Mouse (Mus musculus): ENCODE data around the gene Fahd2a. TPM values are rescaled to one million over a fixed set of nuclear protein-coding genes. Genes with fewer than 3 reads are reported as not detected.

The Fahd2a gene
- total RNA-seq (2021), result 10 to 100 TPM; 25.9 to 30.2 TPM
- long read RNA-seq, experiment 1, transcript Fahd2a-201 (8 exons, 1,211 nt), result major isoform, 50 of 52 reads
- long read RNA-seq, experiment 1, partial matches to known transcripts, result 0 of 52 reads
- long read RNA-seq, experiment 1, other reads (novel, unspliced or antisense), result 2 of 52 reads
- long read RNA-seq, experiment 2, transcript Fahd2a-201 (8 exons, 1,211 nt), result major isoform, 40 of 43 reads
- long read RNA-seq, experiment 2, partial matches to known transcripts, result 2 of 43 reads
- long read RNA-seq, experiment 2, other reads (novel, unspliced or antisense), result 1 of 43 reads

- DNase-seq, result peak; percentile 68 to 88
- intact Hi-C loops (cut with DNase I), result no loop called here
Measured at GRCm38 (mm10) chr2:127444055-127444789, at the start of gene Fahd2a. TSS of gene Fahd2a (minus strand) at chr2:127444565.

DNA sequence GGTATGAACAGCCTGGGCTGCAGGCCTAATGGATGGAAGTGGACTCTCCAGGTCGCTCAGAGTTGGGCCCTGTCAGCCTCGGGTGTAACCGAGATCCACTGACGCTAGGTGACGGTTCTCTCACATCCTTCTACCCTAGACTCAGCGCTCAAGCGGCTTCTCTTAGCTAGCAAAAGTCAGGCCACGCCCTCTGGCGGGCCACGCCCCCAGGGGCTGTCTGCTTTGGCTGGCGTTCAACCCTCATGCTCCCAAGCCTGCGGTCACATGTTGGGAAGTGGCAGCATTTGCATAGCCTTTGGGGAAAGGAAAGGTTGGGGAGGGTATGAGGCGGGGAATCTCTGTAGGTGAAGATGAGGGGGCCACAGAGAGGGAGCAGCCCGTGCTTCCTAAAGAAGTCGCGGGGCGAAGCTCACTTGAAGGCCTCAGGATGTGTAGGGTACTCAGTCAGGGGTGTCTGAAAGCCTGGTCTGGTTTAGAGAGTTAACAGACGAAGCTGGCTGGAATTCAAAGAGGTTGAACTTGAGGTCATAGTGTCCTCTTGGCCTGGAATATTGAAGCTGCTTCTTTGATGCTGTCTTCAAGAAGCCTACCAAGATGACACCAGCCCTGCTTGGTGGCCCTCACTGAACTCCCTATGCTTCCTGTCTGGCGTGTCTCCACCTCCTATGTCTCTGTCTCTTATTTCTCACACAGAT lies 40.3 kb upstream of the Fahd2a start:
- intact Hi-C loops (cut with DNase I), result no loop called here
- DNase-seq, result peak; percentile 70 to 78

- DNase-seq, result peak; percentile 18 to 46
- intact Hi-C loops (cut with DNase I), result no loop called here
Measured at GRCm38 (mm10) chr2:127483001-127483400, 38.6 kb upstream of the Fahd2a start.

- intact Hi-C loops (cut with DNase I), result no loop called here
- peak; percentile 86 to 88 for DNase-seq
Measured at GRCm38 (mm10) chr2:127482533-127482911, 38.2 kb upstream of the Fahd2a start.

DNA sequence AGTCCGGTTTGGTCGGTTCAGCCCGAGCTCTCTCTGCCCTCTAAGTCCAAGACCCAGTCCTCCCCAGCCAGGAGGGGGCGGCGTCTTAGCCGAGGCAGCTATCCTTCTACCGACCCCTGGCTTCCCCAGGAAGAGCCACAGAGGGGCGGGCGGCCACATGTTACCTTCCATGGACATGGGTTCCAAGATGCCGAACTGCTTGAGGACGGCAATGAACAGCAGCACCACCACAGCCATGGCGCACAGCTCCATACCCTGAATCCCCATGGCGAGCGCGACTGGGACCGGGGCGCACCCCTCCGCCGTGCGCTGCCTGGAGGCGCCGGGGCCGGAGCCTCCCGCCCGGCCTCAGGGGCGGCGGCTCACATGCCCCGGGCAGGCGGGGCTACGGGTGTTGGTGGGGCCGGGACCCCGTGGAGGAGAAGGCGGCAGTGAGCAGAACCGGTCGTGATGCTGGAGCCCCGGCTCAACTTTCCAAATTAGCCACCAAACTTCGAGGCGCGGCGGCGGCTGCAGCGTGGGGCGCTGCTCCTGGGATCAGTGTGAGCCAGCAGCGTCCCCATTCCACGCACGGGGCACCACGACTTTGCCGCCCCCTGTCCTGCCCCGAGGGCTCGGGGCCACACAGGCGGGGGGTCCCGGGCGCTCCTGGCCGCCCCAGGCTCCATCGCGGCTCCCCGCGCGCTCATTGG lies 37.6 kb upstream of the Fahd2a start:
- peak; percentile 18 to 24 for DNase-seq
- intact Hi-C loops (cut with DNase I), result no loop called here

DNA sequence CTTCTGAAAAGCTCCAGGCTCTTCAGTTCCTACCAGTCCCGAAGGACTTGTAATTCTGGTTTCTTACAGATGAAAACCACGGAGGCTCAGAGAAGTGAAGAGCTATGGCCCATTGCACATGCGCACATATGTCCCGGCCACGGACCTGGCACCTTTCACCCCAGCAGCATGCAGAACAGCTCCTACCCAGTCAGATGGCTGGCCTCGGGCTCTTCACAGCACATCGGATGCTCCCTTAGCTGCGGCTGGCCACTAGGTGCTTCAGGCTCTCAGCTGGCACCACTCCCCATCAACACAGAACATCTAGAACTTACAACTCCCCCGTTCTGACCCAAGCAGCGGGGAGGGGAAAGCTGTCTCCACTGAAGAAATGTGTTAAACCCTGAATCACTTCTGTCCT lies 35.4 kb upstream of the Fahd2a start:
- intact Hi-C loops (cut with DNase I), result no loop called here
- no peak for DNase-seq

DNA sequence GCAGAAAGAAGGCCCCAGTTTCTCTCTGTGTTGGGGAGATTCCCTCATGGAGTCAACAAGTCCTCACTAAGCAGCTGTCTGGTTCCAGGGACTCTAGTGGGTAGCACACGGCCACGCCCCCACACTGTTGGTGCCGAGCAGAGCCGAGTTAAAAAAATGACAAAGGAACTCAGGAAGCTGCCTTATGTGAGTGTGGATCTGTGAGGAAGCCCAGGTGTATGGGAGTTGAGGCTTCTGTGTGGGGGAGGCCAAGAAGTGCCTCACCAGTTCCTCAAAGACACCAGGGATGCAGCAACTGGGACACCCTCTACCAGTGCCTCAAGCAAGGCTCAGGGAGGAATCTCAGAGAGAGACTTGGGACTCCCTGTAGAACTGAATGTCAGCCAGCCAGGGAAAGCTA lies 34.8 kb upstream of the Fahd2a start:
- intact Hi-C loops (cut with DNase I), result no loop called here
- no peak for DNase-seq

DNA sequence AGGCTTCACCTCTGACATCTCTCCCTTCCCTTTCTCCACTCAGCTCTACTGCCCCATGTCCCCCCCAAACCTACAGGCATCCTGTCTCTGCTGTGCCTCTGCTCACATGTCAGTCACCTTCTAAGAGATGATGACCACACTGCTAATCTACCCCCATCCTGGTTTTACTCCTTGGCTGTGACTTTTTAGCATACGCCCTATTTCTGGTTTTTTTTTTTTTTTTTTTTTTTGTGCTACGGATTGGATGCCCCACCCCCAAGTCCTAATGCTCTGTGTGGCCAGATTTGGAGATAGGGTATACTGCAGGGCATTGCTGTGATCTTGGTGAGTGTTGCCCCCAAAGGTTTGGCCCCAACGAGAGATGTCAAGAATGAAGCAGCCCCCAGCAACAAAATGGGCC lies 27.9 kb upstream of the Fahd2a start:
- no peak for DNase-seq
- intact Hi-C loops (cut with DNase I), result no loop called here

- DNase-seq, result peak in 1 of 2 experiments; percentile 24
- intact Hi-C loops (cut with DNase I), result no loop called here
Measured at GRCm38 (mm10) chr2:127471281-127471680, 26.9 kb upstream of the Fahd2a start.

GRCm38 (mm10) chr2:127470661-127471060 lies 26.3 kb upstream of the Fahd2a start:
- intact Hi-C loops (cut with DNase I), result no loop called here
- DNase-seq, result no peak

DNA sequence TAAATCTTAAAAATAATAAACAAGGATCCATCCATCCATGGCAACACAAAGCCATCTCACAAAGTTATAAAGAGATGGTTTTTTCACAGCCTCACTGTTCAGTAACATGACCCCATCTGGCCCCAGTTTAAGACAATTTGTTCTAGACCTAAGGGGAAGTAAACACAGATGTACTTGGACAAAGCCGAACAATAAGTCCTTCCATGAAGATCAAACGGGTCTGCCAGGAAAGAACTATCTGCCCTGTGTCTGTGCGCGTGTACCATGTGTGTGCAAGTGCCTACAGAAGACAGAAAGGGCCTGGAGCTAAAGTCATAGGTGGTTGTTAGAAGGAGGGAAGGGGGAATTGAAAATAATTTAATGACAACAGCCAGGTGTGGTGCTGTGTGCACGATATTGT lies 25.8 kb upstream of the Fahd2a start:
- no peak for DNase-seq
- intact Hi-C loops (cut with DNase I), result no loop called here

GRCm38 (mm10) chr2:127462314-127462713 lies 17.9 kb upstream of the Fahd2a start:
- intact Hi-C loops (cut with DNase I), result loop anchor here (1.0 to 2.0 kb wide), 2 partner anchors 39 to 96 kb away; no protein-coding TSS in a partner anchor

GRCm38 (mm10) chr2:127461351-127461750 lies 17.0 kb upstream of the Fahd2a start:
- no peak for DNase-seq
- intact Hi-C loops (cut with DNase I), result no loop called here

More at GRCm38 (mm10) chr2:127462314-127462713, 17.9 kb upstream of the Fahd2a start:
- peak; percentile 68 to 78 for DNase-seq

DNA sequence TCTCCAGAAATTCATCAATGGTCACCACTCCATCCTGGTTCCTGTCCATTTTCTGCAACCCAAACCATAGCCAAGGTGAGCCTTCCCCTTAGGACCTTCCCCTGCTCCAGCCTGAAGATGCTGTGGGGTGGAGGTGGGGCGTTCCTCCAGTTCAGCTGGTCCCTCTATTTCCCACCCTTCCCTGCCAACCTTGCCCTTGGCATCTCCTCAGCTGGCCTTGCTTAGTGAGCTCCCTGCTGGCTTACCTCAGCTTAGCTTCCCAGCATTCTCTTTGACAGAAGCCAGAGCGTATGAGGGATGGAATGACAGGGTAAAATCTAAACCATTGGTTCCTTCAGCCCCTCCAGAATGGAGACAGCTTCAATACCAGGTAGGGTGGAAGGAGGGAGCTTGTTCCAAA lies 15.0 kb upstream of the Fahd2a start:
- DNase-seq, result no peak
- intact Hi-C loops (cut with DNase I), result no loop called here

DNA sequence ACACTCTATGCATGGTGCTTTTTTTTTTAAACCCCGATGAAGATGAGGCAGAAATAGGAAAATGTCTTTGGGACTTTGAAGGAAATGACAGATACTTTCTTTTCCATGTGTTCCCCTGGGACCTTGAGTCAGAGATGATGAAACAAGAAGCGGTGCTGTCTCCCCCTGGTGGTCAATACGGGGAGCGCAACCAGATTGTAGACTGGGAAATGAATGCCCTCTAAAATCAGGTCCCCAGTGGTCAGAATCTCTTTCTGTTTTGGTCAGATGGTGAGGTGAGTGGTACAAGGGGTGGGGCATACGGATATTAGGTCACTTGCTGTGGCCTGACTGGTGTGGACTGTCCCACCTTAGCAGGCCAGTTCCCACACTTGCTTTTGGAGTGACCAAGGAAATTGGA lies 9.4 kb upstream of the Fahd2a start:
- peak; percentile 67 to 81 for DNase-seq
- intact Hi-C loops (cut with DNase I), result no loop called here

DNA sequence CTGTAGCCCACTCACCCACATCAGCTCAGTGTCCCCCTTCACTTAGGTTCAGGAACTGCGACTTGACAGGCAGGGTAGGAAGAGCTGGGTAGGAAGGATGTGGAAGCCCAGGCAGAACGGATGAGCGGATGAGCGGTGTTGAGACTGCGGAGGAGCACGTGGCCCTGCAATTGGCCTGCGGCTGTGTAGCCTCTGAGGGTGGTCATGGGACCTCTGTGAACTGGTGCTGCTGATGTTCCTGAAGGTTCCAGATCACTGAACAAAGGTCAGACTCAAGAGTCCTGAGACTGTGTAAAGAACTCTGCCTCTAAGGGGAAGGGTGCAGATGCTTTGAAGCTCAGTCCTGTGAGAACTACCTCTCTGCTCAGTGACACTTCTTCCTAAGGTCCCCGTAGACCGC lies 8.8 kb upstream of the Fahd2a start:
- intact Hi-C loops (cut with DNase I), result no loop called here
- no peak for DNase-seq

GRCm38 (mm10) chr2:127451748-127452147 lies 7.4 kb upstream of the Fahd2a start:
- no peak for DNase-seq
- intact Hi-C loops (cut with DNase I), result no loop called here

GRCm38 (mm10) chr2:127449691-127450090 lies 5.3 kb upstream of the Fahd2a start:
- no peak for DNase-seq
- intact Hi-C loops (cut with DNase I), result no loop called here

- intact Hi-C loops (cut with DNase I), result no loop called here
- DNase-seq, result no peak
Measured at GRCm38 (mm10) chr2:127446847-127447246, 2.5 kb upstream of the Fahd2a start.

- intact Hi-C loops (cut with DNase I), result no loop called here
- DNase-seq, result no peak
Measured at GRCm38 (mm10) chr2:127437697-127438096, 6.7 kb downstream of the Fahd2a start.

- DNase-seq, result no peak
Measured at GRCm38 (mm10) chr2:127435554-127435953, 8.8 kb downstream of the Fahd2a start.

More at GRCm38 (mm10) chr2:127435554-127435953, 8.8 kb downstream of the Fahd2a start:
- intact Hi-C loops (cut with DNase I), result no loop called here
